Mouse (Mus musculus) telencephalon, adult 2 months (tissue): Measurements from ENCODE around the gene Ing4.
"Not testable (repeated sequence)": the region's sequence is repeated elsewhere in the genome, so short reads cannot be mapped to it uniquely, and the experiment has no call there.

Experiments
- DNase-seq: peaks from one replicate; pipeline ENCODE4 v3.0.0-alpha.2; 2011; ENCODE audit warnings: low read depth, low spot score

Ing4 gene

DNA sequence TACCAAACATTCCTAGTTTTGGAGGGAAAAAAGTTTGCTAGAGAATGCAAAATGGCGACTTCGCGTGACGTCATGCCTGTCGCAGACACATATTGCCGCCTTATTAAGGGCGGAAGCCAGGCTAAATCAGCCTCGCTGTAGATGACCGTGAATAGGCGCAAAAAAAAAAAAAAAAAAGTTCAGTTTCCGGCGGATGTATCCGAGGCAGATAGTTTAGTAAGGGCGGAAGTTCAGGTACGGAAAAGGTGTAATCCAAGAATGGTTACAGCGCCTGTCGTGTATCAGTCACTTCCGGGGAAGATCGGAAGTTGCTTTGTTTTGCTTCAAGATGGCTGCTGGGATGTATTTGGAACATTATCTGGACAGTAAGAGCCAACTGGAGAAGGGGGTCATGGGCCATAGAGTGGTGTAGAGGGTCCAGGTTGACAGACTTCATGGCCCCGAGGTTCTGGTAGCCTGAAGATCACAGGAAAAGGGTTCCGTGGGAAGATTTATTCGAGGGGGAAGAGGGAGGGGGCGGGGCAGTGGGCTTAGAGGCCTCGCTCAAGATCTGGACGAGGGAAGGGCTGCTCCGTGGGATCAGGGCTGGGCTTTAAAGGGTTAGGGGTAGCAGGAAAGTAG, at the start of gene Ing4:
Gene Ing4, plus strand, starts transcription at position 228 of the 621 bp plus-strand sequence.
- DNase-seq = peak; percentile 100

DNA sequence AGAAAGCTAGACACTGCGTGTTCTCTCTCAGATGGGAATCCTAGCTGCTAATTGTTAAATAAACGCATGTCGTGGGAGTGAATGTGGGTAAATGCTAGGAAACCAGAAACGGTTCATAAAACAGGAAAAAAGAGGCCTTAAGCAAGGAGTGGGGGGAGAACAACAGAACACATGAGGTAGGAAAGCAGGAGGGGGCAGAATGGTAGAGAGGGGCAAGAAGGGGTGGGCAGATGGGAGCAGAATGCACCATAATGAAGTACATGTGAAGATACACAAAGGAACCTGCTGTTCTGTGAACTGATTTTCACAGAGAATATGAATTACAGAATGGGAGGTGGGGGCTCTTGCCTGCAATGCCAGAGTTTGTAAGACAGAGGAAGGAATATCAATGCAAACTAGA, 47.3 kb upstream of the Ing4 start:
- no peak for DNase-seq

DNA sequence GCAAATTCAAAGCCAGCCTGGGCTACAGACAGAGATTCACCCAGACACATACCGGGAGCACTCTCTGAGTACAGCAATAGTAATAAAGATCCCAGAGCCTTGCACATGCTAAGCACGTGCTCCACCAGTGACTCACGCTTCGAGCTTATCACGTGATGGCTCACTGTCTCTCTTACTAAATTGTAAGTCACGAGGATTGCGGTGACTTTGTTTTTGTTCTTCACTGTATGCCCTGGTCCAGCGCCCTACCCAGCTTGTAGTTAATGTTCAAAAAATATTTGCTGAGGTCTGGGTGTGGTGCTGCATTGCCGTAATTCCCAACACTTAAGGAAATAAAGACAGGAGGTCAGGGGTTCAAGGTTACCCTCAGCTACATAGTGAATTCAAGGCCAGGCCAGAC, 46.2 kb upstream of the Ing4 start:
- no peak for DNase-seq

DNA sequence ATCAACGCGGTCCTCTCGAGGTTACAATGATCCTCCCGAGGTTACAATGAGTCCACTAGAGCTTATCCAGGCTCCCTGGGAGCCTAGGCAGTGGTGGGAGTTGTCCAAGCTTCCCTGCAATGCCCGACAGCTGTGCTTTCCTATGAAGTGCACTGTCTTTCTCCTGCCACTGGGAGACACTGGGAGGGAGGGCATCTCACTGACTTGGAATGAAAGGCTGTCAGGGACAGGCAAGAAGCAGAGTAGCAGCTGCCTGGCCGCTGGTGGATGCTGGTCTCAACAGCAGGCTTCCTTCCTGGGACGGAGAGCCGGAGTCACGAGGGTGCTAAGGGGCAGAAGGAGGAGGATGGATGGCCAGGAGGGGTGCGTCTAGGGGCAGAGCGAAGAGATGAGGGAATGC, 45.7 kb upstream of the Ing4 start:
- no peak for DNase-seq

DNA sequence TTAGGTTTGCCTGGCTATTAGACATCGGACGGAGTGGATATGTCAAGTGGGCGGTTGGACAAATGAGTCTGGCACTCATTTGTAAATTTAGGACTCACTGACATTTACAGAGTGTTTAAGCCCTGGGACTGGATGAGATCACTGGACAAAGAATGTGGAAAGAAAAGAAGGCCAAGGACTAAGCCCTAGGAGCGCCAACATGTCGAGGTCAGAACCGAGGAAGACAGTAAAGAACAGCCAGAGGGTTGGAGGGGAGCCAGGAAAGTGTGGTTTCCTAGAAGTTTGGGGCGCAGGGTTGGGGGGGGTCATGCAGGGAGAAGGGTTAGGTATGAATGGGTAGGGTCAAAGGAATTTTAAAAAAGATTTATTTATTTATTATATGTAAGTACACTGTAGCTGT, 44.3 kb upstream of the Ing4 start:
- no peak for DNase-seq

DNA sequence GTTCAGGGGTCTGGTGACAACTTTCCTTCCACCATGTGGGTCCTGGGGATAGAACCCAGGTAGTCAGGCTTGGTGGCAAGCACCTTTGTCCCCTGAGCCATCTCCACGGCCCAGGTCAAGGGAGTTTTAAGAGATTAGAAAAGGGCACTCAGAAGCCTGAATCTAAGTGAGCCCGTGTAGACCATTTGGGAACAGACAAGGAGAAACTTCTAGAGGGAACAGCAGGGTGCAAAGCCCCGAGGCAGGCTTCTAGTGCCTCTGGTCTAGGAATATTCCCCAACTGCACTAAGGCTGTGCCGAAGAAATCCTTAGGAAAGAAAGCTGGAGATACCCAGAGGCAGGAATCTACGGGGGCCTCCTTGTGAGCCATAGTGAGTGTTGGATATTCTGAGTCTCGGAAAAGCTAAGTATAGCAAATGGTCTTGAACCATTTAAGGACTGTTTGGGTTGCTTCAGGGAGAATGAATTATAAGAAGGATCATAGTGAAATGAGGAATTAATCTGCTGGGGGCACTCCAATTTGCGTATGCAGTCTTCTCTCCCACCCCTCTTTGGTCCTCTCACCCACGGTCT, 43.6 kb upstream of the Ing4 start:
- no peak for DNase-seq

DNA sequence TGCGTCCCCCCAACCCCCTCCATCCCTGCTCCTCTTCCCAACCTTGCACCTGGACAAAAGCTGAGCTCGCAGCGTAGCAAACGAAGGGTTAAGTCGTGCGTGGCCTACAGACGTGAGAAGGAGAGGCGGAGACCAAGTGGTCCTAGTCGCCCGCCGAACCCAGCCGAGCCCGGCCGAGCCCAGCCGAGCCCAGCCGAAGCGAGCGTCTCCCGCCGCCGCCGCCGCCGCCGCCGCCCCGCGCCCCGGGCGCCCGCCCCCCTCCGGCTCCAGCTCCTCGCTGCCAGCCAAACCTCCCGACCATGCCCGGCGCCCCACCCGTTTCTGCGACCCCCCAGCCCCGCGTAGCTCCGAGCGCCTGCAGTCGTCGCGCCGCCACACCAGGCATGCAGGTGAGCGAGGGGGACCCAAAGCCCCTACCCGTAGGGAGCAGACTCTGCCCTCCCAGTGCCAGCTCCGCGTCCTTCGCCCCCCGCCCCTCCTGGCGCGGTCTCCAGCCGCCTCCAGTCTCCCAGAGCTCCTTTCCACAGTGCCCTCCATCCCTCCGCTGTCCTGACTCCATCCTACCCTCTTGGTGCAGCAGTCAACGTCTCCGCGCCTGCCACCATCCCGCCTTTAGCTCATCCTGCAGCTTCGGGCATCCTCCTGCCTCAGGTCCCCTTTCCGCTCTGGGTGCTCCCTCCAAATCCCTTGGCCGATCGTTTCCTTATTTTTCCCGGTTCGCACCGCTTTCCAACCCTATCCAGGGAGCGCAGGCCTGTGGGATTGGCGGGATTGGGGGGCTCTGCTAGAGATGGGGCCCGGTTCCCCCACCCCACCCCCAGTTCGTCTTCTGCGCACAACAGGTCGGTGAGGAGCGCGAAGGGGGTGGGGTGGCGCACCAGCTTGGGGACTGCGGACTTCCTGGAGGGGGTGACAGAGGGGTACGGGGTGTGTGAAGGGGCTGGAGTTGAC, 42.7 kb upstream of the Ing4 start, which contains the start of gene Pianp:
Gene Pianp, plus strand, starts transcription at position 144 of the 951 bp plus-strand sequence.
- DNase-seq = peak; percentile 74

DNA sequence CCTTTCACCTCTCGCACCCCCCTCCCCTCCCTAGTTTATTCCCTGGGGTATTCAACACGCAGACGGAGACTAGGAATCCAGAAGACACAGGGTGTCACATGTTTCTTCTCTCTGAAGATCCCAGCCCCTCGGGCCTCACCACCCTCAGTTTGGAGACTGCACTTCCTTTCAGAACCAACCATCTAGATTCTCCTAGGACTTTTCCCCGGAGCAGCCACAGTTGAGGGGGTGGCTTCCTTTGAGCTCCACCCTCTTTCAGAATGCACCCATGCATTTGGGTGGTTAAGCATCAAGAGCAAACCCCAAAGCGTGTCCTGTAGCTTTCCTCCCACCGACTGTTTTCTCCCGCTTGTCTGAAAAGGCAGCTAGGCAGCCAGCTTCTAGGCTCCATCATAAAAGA, 41.5 kb upstream of the Ing4 start:
- DNase-seq = peak; percentile 81

DNA sequence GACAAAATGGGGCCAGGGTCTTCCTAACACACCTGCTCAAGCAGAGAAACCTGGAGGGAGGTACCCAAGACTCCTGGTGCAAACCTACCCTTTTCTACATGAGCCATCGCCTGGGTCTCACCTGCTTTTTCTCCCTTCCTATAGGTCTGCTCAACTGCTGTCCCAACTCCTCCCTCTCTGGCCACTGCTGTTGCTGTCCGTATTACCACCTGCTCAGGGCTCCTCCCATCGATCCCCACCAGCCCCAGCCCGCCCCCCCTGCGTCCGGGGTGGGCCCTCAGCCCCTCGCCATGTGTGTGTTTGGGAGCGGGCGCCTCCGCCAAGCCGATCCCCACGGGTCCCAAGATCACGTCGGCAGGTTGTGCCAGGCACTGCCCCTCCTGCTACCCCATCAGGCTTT, 40.5 kb upstream of the Ing4 start:
- no peak for DNase-seq

DNA sequence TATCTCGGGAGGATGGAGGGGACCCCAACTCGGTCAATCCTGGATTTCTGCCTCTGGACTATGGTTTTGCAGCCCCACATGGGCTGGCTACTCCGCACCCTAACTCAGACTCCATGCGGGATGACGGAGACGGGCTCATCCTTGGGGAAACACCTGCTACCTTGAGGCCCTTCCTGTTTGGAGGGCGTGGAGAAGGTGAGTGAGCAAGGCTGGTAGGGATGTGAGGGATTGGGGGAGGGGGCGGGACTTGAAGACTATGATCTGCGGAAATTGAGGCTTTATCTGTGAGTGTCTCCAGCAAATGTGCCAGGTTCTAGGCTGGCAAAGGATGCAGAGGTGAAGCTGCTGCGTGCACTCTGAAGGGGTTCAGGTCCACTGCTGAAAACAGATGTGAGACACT, 40.0 kb upstream of the Ing4 start:
- DNase-seq = no peak

DNA sequence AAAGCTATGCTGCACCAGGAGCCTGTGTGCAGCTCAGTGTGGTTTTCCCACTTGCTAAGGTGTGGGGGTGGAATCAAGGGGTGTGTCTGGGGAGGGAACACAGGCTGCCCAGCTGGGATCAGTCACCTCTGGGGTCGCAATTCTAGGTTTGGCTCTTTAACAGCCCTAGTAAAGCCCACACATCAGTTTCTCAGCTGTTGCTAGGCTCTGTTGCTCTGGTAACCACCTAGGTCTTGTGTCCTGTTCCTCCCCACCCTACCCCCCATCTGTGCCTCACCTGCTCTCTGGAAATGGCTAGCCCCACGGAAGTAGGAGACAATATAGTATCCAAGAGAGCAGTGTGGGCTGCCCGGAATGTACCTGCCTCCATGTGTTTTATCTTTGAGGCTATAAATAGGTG, 35.9 kb upstream of the Ing4 start:
- no peak for DNase-seq

DNA sequence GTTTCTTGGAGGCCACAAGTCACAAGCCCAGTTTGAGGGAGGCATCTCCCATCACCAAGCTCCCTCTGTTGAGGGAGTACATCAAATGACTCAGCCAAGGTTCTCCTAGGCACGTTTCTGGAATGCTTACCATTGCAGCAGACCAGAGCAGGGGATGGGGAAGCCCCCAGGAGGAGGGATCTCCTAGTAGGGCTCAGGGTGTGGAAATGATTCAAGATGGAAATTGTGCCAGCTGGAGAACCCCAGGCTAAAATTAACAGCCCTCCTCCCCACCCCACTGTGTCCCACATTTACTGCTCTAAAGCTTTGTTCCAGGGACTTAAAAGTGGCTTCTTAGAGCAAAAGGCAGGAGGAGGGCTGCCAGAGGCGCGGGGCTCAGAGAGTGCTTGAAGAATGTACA, 34.5 kb upstream of the Ing4 start:
- DNase-seq = peak; percentile 42

DNA sequence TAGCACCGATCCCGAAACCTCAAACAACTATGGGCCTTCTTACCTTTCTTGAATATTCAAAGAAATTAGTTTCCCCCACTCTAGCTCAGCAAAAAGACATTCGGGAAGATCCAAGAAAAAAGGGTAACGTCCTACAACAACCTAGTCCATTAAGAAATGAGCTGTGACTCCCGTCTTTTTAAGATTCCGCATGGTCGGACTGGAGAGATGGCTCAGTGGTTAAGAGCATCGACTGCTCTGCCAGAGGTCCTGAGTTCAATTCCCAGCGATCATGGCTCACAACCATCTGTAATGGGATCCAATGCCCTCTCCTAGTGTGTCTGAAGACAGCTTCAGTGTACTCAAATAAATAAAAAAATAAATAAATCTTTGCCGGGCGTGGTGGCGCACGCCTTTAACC, 31.5 kb upstream of the Ing4 start:
- DNase-seq = no peak

DNA sequence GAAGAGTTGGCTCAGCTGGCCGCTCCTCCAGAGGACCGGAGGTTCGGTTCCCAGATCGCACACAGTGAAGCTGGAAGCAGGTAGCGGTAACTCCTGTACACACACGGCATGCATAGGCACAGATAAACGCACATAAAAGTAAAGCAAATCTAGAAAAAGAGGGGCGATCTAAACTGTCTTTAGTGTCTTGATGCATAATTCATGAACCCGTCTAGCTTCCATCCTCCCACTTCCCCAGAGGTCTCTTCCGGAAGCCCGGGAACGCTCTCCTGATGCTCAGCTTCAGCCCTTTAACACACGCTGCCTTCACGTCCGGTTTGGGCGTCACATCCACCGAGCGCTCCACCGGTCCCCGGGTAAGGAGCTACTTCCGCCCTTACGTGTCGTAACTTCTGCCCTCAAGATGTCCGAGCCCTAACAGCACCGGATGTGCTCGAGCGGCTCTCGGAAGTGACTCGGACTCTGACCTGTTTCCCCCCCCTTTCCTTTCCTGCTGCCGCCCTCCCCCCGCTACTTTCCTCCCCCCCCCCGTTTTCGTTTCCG, 30.9 kb upstream of the Ing4 start:
- peak; percentile 100 for DNase-seq

DNA sequence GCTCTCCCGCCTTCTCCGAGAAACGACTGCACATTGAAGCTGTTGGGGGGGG, 30.6 kb upstream of the Ing4 start, which contains the start of gene Zfp384:
Gene Zfp384, plus strand, starts transcription at position 17 of the 52 bp plus-strand sequence.
- DNase-seq = no peak

DNA sequence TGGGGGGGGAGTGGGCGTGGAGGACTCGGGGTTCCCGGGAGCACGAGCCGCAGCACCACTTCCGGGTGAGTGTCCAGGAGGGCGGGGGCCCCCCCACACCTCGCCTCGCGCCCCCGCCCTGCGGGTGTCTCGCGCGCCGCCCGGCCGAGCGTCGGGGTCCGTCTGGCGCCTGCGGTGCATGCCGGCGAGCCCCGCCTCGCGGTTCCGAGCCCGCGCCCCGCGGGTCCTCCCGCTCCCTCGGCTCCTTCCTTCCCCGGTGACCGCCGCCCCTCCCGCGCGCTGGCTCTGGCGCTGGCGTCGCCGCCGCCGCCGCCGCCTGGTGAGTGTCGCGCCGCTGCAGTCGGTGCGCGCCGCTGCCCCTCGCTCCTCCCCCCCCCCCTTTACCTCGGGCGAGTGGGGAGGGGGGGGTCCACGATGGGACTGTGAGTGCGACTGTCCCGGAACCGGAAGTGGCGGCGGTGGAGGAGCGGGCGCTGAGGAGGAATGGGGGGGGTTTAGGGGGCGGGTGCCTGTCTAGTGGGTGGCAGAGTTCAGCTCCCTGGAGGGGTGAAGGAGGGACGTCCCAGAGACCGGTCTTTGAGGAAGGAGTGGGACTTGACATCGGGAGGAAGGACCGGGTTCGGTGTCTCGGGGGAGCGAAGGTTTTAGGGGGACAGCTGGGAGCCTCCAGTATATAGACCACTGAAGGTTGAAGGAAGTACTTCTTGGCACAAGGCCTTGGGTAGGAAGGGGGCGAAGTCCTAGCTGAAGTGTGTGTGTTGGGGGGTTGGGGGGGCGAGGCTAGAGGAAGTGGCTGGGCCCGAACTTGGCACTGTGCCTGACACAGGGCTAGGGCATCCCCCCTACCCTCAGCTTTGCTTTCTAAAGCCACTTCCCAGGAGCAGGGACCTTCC, 30.1 kb upstream of the Ing4 start:
- DNase-seq = peak; percentile 75

DNA sequence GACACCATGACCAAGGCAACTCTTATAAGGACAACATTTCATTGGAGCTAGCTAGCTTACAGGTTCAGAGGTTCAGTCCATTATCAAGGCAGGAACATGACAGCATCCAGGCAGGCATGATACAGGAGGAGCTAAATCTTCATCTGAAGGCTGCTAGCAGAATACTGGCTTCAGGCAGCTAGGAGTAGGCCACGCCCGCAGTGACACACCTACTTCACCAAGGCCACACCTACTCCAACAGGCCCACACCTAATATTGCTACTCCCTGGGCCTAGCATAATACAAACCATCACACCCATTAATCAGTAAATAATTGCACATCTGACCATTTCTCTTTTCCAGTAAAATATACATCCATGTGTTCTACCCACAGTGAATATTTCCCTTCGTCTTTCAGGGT, 21.9 kb upstream of the Ing4 start:
- no peak for DNase-seq

DNA sequence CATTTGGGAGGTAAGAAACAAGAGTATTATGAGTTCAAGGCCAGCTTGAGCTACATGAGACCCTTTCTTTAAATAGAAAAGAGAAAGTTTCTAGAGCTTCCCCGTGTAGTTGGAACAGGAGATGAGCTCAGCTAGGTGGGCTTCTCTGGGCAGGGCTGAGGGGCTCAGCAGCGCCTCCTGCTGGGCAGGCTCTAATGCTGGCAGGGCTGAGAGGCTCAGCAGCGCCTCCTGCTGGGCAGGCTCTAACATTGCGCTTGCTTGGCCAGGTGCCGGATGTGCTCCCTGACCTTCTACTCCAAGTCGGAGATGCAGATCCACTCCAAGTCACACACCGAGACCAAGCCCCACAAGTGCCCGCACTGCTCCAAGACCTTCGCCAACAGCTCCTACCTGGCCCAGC, 9.0 kb upstream of the Ing4 start:
- not testable (repeated sequence) for DNase-seq

DNA sequence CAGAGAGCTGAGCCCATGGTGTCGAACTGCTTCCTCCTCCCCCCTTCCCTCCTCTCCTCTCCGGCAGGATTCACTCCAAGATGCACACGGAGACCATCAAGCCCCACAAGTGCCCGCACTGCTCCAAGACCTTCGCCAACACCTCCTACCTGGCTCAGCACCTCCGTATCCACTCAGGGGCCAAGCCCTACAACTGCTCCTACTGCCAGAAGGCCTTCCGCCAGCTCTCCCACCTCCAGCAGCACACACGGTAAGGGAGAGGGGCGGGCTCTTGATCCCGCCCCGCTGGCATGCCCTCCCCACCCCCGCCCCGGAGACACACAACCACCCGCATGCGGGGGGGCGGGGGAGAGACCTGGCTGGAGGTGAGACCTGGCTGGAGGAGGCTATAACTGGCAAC, 8.0 kb upstream of the Ing4 start:
- DNase-seq = no peak

DNA sequence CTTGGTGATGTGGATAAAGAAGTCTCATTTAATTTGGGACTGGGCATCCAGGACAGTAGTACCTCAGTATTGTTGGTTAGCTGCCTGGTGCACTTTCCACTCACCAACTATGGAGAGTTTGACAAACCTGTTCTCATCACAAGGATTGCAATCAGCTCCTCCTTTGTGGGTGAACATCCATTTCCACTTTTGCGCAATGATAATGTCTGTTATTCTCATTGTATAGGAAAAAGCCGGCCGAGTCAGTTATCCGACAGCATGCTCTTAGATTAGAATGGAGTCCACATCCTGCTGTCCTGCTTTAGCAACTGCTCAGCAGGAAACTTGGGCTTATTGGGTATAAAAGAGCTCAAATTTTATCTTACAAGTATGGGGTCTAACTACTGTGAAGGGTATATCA, 894 bp upstream of the Ing4 start:
- no peak for DNase-seq

DNA sequence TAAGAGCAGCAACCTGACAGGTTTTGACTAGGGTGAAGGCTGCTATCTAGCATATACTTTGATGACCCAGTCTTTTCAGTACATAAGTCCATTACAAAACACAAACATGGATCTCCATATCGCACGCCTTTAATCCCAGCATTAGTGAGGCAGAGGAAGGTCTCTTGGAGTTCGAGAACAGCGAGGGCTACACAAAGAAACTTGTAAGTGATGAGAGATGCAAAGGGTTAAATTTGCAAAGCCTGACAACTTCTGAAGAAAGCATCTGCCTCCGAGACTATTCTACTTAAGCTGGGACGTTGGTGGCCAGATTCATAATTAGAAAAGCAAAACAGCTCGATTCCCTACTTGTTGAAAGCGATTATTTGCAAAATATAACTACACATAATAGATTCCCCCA, 429 bp upstream of the Ing4 start:
- no peak for DNase-seq

DNA sequence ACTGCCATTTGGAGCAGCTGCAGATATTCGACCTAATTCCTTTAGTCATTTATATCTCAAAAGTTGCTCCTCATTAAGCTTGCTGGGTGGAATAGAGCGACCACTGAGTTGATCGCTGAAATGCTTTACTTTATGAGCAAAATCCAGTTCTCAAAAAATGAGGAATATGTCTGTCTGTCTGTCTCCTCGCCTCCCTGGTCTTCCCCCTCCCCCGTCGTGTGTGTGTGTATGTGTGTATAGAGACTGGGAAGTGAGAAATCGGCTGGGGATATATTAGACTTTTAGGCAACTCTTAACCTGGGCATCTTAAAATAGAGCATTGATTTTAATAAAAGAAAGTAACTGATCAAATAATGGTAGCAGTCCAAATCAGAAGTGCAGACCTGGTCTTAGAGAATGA, 661 bp downstream of the Ing4 start:
- DNase-seq = no peak
